Mouse (Mus musculus) CD4-positive, CD25-positive, alpha-beta regulatory T cell, adult 2 months (primary cell): ENCODE measurements around the gene Fuom.

Source experiments
- DNase-seq: peaks from one replicate; pipeline ENCODE4 v3.0.0-alpha.2; 2012; ENCODE audit warnings: low read depth, low spot score

The Fuom gene

DNA sequence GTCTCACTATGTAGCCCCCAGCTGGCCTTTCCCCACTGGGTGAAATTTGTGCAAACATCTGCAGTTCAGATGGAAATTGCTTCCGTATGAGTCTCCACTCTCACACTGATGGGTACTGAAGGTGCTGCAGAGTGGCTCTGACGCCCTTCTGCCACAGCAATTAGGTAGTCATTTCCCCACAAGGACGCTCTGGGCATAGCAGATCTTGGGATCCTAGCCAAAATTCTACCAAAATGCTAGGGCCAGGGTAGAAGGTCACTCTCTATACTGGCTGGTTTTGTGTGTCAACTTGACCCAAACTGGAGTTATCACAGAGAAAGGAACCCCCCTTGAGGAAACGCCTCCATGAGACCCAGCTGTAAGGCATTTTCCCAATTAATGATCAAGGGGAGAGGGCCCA, 1.8 kb upstream of the Fuom start:
- no peak for DNase-seq

DNA sequence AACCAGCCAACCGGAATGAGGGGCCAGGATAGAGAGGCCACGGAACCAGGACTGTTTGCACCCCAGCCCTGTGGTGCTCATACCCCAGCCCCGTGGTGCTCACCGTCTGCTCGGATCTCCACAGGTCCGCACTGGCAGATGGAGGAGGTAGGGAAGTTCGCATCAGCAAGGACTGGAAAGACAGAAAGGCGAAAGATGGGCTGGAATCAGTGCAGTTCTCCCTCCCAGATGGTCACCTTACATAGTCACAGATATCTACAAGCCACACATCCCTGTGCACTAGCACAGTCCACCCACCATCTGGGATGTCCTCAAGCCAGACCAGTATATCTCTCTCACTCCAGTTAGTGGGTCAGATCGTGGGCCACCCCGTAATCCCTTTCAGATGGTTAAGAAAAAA, 743 bp downstream of the Fuom start:
- no peak for DNase-seq

DNA sequence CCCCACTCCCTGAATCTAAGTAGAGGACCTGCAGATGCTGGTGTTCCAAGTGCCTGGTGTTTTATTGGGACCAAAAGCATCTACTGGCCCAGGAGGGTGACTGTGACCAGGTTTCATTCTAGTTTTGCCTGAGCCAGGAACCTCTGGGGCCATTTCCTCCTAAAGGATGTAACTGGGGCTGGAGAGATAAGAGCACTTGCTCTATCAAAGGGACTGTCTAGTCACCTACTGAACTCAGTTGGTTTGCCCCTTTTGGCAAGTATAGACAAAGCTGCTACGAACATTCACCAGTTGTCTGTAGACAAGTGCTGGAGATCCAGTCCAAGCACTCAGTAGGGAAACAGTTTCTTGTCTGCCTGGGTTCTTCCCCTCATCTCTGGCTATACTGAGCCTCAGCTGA, 3.8 kb downstream of the Fuom start:
- DNase-seq, result no peak

DNA sequence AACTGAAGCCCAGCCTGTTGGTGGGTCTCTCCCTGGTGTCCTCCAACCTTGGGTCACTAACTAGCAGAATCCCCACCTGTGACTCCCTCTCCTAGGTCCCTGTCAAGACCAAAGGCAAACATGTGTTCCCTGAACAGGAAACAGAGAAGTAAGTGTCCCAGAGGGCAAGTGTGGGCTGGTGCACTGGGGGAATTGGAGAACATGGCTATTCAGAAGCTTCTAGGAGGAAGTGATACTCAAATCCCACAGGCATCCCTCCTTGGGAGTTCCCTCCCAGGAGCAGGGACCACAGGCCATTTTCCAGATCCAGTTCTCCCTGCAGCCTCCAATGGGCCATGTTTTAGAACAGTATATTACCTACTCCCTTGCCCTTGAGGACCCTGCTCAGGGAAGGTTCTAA, 6.2 kb downstream of the Fuom start:
- no peak for DNase-seq

DNA sequence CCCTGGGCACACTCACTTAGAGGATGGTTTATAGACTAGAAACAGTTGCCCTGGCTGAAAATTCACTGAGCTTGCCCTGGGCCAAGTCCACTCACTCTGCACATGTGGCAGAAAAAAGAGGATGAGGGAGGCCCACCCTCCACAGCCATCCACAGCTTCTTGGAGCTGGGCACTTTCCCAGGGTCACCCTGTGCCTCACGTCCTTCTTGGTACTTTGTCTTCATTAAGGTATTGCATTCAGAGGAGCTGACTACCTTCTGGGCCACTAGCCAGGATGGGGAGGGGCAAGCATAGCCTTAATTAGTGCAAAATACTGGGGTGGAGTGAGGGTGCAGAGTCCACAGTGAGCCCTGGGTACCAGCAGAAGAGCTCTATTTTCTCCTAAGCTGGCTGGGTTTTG, 6.7 kb downstream of the Fuom start:
- no peak for DNase-seq

DNA sequence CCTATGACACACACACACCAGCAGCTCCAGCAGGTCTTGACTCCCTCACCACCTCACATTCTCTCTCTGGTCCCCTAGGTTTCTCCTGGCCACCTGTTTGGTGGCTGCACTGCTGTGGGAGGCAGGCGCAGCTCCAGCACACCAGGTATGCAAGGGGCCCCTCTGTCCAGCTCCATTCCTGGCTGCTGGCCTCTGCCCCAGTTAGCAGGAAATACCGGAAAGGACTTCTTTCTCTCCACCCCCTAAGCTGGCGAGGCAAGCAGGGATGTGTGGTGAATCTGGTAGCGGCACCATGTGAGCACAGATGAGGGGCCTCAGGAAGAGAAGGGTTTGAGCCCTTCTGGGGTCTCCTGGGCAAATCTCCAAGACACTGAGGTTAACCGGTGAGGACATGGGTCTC, 7.3 kb downstream of the Fuom start:
- no peak for DNase-seq

DNA sequence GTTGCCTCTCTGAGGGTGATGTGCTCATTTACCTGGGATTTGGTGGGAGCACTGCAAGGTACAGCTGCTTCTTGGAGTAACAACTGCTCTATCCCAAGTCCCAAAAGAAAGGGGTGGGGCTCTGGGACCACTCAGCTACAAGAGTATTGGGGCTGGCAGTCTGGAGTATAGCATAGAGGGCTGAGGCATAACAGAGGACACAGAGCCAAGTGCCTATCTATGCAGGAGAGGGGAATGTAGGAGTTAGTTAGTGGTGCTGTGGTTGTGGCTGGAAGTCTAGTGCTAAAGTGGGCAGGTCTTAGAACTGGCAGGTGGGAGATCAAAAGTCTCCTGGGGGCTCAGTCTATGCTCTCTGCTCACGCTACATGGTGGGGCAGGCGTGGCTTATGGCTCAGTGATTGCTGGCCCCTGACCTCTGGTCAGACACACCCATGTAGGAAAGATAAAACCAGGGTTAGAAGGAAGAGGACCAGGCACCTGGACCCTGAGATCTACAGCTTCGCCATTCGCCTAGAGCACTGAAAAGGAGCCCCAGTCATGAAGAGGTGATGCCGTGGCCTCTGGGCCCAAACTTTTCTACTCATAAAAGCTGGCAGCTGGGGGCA, 9.2 kb downstream of the Fuom start, which contains the start of gene Prap1:
Prap1 (plus strand) TSS at position 472 of the 605 bp plus-strand sequence.
- DNase-seq, result no peak

DNA sequence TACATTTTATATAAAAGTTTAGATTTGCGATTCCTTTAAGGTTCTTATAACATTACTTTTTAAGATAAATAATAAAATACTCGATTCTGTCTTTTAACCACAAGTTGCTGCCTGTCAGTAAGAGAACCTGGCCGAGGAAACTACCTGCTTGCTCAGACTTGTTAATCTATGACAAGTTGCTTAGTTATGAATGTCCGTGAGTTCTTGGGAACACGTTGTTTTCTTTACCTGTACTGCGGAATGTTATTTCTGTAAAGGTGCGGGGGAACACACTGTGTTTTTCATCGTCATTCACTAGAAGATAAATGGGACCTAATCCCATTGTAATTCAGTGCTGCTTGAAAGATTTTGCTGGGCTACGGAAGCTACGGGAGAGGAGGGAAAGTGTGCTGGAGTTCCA, 11.6 kb downstream of the Fuom start:
- no peak for DNase-seq

DNA sequence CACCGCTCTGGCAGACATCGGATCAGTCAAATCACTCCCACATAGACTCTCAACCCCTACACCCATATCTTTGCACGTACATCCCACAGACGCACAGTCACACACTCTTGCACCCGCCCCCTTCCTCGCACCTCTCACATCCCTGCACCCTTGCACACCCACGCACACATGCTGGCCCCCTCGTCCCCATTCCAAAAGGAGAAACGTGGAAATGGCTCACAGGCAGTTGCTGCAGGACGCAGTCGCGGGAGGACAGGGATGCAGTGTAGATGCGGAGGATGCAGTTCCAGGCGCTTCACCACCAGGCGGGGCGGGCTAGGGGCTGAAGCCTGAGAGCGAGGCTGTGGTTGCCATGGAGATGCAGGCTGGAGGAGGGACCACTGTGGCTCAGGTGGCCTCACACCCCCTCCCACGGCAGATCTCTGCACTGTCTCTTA, 20.0 kb downstream of the Fuom start, which contains the start of gene Caly:
Caly (minus strand) TSS at position 307 of the 437 bp plus-strand sequence.
- DNase-seq, result peak; percentile 56

DNA sequence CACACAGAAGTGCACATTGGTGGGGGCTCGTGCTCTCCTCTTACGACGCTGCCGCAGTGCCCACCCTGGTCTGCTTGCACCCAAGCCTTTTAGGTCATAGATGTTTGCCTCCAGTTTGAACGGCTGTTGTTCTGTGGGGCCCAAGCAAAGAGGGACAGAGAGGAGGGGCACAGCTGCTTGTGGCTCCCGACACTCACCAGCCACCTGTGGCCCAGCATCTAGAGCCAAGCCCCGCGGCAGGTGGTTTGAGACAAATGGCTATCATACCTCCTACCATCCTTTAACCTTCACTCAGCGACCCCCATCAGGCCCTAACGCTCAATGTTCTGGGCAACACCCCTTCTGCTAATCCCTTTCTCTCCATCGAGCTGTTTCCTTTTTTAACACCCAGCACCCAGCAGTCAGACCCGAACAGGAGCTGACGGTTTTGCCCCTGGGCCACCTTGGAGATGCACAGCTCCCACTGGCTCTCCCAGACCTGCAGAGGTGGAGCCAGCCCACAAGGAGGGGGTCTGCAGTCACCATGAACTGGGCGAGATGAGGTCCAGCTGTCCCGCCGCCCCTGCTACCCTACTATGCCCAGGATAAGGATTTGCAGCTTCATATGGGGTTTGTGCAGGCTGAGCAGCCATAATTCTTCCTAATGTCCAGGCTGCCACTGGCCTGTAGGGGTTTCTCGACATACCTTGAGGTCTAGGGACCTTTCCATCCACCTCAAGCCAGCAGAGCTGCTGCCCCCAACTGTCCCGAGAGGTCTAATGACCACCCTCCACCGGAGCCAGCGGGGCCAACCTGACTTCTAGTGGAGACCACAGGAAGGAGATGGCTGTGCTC, 20.6 kb downstream of the Fuom start:
- DNase-seq, result no peak

DNA sequence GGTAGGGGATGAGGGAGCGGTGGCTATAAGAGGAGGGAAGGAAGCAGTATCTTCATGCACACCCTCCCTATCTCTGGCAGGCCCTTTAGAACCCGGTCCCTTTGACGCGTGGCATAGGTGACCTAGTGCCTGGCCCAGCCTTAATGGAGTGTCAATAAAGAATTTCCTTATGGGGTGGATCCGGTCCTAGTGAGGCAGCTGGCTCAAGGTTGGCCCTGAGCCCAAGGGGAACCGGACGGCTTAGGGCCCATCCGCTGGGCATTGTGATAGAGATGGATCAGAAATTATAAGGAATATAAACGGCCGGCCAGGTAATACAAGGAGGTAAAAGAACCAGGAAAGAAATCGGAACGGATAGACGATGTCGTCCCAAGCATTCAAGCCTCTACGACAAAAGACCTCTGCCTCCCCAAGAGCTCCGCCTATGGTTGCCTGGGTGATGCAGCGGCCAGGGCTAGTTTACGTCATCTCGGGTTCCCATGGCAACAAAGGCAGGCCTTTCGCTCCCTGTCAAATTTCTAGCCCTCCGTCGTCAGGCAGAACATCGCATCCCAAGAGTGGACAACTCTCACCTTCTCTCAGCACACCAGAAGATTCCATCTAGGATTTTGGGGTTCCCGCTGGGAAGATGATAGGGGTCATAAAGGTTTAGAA, 21.6 kb downstream of the Fuom start:
- peak; percentile 79 for DNase-seq

DNA sequence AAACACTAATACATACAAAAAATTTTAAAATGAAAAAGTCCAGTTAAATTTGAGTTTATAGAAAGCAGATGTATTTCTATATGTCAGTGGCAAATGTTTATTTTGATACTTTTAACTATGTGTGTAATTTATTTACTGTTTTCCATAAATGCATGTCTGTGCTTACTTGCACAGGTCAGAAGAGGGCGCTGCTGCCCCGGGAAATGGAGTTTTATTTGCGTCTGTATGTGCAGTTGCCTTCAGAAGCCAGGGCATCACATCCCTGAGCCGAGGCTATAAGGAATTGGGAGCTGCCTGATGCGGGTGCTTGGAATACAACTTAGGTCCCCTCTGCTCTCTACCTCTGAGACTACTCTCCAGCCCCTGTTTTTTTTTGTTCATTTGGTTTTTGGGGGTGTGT, 23.5 kb downstream of the Fuom start:
- peak; percentile 84 for DNase-seq

DNA sequence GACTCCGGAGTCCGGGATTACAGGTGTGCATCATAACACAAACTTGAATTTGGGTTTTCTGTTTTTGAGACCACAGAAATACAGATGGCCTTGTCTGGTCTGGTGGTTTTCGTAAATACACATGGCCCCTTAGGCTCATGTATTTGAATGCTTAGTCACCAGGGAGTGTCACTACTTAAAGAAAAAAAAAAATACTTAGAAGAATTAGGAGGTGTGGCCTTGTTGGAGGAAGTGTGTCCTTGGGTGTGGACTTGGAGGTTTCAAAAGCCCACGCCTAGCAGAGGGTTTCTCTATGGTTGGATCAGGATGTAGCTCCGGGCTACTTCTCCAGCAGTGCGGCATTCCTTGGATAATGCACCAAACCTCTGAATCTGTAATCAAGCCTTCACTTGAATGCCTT, 24.5 kb downstream of the Fuom start:
- no peak for DNase-seq

DNA sequence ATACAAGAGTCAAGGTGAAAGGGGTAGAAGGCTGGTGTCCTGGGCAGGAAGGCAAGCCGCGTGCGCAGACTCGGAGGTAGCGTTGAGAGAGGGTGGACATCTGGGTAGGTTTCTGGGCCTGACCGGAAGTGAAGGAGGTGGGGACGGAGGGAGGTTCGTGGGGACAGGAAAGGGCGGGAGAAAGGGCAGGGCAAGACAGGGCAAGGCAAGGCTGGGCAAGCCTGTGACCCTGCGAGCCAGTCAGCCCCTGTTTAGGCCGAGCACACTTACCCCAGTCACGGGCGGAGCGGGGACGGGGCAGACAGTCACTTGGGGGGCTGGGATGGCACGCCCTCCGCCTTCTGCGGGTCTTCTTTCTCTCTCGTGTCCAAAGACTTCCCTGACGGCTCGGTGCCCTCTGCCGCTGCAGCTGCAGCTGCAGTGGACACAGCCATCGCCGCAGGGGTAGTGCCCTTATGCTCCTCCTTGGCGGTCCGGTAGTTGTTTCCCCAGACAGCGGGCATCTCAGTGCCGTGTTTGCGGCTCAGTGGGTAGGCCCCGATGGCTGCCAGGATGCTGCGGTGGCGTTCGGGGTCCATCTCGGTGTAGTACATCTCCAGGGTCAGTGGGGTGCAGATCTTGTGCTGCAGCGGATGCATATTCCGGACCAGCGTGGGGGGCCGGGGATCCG, 32.1 kb downstream of the Fuom start:
- no peak for DNase-seq

DNA sequence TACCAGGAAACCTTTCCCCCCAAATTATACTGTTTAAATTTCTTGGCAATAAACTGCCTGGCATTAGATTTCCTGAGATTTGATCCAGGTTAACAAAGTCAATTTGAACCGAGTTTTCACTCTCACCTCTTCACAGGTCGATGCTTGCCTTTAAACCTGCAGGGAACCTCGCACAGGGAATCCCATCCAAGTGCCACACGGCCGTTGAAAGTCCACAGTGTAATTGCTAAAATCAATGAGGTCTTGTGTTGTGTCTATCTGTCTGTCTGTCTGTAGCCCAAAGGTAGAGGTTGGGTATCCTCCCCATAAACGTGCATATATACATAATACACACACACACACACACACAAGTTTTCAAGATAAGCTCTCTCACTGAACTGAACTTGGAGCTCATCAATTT, 34.8 kb downstream of the Fuom start:
- DNase-seq, result no peak

DNA sequence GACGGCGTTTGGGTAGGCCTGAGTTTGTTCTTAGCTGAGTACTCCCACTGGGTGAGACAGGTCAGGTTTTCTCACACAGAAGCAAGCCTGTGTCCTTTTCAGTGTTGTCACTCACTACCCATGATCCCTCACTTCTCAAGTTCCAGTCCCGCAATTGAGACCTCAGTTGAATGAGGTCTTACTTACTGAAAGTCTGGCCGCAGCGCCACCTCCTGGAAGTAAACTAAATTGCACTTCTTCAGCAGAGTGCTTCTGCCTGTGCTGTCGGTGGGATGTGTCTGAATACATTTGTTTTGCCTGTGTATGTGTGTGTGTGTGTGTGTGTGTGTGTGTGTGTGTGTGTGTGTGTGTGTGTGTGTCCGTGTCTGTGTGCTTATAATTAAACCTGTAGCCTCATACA, 39.1 kb downstream of the Fuom start:
- DNase-seq, result peak; percentile 85

DNA sequence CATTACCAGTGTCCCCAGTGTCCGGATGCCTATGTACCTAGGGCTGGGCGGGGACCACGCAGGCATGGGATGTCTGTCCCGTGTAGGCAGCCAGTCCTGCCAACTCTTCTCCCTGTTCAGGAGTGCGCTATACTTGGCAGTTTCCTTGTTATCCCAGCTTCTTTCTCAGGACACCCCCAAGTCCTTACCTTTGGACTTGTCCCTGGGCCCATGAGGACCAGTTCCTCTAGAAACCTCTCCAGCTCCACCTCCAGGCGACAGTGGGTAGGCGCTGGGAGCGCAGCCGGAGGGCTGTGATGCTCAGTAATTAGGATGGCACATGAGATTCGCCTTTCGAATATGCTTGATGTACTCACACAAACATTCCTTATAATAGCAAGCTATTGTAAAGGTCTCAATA, 39.9 kb downstream of the Fuom start:
- DNase-seq, result peak; percentile 34

DNA sequence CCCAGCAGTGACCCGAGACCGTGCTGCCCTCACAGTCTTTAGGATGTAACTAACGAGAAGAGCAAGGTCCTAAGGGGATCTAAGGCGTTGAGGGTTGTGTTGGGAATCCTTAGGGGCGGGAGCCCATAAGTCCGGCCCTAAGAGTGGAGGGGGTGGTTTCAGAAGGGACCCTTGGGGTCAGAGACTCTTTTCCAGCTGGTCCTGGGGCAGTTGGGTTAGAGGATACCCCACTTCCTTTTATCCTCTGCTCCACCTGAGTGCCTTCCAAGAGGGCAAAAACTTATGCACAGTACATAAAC, 40.5 kb downstream of the Fuom start:
- no peak for DNase-seq

DNA sequence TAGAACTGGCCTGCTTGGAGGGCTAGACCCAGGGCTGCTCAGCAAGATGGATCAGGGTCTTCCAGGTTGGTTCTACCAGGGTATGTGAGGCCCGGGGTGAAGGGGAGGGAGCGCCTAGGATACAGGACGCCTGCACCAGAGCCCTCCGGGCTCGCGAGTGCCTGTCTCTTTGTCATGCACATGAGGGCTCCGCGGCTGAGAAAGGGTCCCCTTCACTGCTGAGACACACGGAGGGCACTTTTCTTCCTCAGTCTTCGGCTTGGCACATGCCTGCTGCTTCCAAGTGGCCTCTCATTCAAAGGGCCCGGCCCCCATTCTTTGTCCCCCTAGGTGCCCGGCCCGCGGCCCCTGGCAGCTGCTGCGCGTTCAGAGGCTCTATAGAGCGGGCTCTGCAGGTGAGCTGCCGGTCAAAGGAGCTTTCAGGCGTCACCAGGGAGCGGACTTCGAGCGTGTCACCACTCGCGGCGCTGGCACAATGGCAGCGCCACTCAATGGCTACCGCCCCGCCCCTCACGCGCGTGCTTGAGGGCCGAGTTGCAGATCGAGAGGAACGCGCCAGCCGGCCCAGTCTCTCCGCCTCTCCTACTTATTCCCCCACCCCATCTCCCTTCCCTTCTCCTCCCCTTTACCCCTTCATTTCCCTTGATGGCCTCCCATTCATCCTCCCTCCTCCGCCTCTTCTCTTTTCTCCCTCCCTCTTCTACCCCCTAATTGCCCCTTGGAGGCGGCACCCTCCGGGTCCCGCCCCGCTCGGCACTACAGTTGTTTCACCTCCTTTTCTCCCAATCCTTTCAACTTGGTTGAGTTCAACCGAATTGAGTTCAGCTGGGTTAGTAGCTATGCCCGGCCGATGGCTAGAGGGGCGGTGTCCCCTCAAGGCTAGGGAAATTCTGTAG, 41.1 kb downstream of the Fuom start:
- peak; percentile 29 for DNase-seq

DNA sequence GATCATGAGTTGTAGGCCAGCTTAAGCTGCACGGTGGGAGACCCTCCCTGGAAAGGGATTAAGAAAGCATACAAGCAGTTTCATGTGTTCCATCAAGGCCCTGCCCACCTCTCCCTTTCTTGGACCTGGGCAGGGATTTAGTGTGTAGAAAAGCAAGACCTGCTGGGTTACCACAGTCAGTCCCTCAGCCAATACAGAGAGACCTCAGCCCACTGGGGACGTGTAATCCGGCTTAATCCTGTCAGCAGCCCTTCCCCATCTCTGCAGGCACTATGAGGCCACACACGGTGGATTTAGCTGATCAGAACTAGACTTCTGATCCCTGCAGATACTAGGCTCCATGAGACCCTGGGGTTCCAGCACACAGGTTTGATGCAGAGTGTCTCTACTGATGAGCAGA, 42.6 kb downstream of the Fuom start:
- DNase-seq, result no peak

DNA sequence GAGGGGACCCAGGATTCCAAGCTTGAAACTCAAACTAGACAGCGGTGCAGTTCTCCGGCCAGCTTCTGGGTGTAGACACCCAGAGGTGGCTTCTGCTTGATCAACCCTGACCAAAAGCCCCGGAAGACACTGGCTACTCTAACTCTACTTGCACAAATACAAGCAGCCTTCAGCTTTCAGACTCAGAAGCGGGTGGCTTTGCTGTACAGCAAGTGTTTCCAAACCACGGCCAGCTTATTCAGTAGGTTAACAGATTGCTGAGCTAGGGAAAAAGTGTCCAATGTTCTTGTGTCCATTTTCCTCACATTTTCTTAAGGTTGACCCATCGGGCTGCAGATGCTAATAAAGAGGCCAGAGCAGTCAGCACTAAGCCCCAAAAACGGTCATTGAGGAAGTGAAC, 43.7 kb downstream of the Fuom start:
- no peak for DNase-seq
